Mouse (Mus musculus) lung, postnatal 36 days (tissue): ENCODE measurements around the gene Bmpr2.

Source experiments
- DNase-seq: peaks from one replicate; pipeline ENCODE4 v3.0.0; 2022; ENCODE audit warnings: mixed read lengths

Gene Bmpr2

DNA sequence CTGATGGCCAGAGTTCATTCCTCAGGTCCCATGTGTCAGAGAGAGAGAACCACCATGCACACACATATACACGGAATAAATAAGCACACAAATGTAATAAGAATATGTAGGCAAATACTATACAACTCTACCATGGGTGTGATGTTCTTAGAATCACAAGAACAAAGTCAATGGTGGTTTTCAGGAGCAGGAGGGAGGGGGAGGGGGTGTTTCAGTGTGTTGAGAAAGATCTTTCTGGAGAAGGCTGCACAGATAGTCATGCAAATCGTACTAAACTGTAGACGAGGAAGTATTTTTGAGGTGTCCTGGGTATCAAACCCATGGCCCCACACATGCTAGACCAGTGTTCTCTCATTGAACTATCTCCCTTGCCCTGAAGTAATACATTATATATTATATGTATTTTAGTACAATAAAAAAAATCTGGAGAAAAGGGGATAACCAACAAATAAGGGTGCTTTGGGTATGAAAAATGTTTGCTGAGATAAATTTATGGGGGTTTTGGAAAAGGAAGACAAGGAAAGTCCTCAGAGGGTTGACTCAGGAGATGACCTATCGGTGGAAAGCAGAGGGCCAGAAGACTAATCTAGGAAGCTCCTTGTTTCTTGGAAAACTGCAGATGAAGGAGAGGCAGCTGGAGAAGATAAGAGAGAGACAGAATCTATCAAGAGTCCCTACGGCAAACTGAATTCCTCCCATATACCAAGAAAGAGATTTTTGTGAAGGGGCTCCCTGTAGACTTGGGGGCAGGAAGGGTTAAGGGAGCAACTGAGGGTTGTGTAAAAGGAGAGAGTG lies 138.1 kb downstream of the Bmpr2 start:
- DNase-seq: no peak

DNA sequence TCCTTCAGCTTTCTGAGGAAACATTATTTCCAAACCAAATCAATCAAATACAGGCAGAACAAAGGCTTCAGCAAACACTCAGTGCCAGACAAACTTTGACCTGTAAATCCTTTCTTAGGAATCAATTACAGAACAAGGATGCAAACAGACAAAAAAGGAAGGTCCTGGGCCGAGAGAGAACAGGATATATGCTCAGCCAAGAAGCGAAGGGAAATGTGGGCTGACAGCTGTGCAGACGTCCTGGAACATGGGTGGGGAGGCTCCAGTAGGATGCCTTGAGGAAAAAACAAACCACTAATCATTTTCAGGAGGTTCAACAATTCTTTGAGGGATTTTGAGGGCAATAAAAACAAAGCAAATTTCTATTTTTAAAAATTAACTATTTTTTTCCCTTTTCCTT lies 139.4 kb downstream of the Bmpr2 start:
- peak; percentile 78 for DNase-seq

DNA sequence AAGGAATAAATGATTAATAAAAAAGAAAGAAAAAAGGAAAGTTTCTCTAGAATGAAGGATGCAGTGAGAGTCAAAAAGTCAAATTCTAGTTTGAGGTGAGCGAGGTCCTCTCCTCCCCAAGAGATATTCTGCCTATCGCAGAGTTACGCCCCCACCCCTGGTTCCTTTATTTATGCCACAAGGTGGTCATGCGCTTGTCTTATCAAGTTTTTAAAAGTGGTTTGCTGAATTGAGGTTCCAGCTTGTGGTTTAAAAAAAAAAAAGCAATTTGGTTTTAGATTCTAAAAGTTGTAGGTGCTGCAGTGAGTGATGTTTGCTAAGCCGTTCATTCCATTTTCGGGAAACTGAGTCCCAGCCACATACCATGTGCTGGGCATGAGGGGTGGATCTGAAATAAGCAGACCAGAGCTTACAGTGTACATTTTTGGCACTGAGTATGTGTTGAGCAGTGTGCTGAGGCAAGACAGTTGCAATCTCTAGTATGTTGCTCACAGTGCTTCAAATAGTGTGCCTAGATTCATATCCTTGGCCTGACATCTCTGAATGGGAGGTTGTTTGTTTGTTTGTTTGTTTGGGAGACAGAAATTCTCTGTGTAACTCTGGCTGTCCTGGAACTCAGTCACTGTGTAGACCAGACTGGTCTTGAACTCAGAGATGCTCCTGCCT lies 141.6 kb downstream of the Bmpr2 start:
- DNase-seq: no peak

DNA sequence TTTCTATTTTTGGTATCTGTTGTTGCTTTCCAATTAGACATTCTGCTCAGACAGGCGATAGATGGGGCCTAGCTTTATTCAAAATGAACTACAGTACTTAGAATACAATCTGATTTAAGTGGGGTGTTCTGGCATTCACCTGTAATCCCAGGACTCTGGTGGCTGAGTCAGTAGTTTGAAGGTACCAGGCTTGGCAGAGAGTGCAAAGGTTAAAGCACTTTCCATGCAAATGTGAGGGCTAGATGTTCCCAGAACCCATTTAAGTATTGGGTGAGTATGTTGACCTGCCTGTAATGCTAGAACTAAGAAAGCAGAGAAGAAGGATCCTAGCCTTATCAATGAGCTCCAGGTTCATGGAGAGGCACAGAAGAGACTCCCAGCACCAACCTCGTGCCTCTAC lies 142.7 kb downstream of the Bmpr2 start:
- DNase-seq: no peak

DNA sequence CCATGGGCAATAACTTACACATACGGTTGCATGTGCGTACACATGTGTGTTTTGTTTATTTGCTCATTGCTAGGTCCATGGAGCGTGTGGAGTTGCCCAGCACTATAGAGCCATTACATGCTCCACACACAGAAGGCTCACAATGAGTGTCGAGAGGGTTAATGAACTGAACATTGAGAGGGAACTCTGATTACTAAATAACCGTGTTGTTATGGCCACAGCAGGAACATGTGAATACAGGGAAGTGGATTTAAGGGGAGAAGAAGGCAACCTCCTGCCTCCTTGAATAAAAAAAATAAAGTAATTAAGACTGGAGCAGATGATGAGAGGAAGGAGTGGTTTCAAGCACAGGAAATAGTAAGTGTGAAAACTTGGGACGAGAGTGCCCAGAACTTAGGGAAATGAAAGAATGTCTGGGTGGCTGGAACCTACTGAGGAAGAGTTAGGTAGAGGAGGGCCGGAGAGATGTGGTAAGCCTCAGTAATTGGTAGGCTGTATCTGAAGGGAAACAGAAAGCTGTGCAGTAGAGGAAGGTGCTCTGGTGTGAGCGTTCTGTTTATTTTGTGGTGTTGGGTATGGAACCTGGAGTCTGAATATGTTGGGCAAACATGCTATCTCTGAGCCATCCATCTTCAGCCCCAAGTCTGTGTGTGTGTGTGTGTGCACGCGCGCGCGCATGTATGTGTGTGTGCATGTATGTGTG lies 143.8 kb downstream of the Bmpr2 start:
- no peak for DNase-seq

DNA sequence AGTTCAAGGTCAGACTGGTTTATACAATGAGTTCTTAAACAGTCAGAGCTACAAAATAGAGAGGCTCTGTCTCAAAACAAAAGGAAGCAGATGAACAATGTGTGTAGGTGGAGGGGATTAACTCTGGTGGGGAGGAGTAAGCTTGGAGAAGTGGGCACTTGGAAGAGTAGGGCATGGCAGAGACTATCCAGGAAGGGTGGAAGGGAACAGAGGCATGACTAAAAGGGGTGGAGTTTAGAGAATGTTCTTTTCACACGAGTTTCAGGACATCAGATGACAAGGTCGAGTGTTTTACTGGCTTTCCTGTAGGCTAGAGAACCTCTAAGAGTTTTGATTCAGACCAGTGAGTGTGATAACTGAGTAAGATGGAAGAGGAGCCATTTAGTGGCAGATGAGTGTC lies 144.5 kb downstream of the Bmpr2 start:
- DNase-seq: peak; percentile 38

DNA sequence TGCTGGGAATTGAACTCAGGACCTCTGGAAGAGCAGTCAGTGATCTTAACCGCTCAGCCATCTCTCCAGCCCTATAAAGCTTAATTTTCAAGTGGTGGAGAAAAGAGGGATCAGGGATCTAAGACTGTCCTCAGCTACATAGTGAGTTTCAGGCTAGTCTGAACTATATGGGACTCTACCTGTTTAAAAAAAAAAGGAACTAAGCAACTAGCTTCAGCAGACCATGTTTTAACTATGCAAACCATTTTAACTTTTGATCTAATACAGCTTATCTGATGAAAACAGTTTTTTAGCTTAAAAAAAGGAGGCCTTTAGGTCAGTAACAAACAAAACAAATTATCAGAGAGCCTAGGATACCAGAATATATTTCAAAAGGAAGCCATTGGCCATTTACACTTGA lies 147.7 kb downstream of the Bmpr2 start:
- DNase-seq: no peak

DNA sequence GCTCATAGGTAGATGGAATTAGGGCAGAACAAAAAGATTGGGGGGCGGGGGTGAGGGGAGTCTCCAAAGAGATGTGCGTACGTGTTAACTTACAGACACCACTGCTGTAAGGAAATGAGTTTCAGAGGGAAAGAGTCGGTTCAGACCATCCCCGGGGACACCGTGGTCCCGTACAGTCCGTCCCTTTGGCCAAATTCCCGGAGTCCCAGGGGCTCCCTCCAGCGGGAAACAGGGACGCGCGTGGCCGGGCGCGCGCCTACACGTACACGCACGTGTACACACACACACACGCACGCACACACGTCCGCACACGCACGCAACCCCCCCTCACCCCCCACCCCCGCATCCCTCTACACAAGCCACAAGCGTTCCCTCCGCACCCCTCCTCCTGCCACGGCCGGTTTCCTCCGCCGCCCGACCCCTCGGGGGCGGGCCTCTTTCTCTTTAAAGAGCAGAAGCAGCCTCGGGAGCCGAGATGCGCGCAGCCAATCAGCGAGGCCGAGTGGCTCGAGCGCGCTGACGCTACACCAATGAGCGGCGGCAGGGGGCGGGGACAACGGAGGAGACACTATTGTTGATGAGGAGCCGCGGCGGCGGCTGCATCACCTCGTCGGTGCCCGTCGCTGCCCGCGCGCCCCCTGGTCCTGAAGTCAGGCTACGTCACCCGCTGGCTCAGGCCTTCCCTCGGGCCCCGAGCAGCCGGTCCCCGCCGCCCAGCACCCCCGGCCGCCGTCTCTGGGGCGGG lies 149.4 kb downstream of the Bmpr2 start, which contains the start of gene Fam117b:
Gene Fam117b (plus strand): TSS at position 594 of the 745 bp plus-strand sequence.
- peak; percentile 99 for DNase-seq

DNA sequence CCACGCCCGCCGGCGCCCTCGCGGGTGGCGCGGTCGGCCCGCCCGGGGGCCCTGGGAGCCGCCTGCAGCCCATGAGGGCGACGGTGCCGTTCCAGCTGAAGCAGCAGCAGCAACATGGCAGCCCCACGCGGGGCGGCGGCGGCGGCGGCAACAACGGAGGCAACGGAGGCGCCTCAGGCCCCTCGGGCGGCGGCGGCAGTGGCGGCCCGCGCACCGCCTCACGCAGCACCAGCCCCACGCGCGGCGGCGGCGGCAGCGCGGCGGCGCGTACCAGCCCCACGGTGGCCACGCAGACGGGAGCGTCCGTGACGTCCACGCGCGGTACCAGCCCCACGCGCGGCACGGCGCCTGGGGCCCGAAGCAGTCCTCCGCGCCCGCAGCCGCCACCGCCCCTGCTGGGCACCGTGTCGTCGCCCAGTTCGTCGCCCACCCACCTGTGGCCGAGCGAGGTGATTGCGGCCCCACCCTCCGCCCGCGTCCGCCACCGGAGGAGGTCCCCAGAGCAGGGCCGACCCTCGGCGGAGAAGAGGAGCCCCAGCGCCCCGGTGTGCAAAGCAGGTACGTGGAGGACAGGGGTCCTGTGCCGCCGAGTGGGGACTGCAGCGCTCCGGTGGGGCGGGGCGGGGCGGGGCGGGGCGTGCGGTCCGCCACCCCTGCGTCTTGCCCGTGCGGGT lies 150.1 kb downstream of the Bmpr2 start:
- no peak for DNase-seq

DNA sequence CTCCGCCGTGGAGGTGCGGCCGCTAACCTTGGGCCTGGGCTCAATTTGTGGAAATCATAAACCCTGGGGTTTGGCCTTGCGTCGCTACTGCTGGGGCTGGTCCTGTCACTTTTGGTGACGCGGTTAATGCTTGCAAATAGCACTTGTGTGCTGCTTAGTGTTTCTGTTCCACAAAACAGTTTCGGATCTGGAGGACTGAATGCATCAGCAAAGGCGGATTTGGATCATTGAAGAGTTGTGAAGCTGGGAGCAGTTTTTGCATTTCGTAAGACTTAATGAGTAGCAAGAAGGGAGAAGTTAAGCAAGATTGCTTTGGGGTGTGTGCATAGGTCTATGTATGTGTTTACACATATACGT lies 150.6 kb downstream of the Bmpr2 start:
- DNase-seq: peak; percentile 66

DNA sequence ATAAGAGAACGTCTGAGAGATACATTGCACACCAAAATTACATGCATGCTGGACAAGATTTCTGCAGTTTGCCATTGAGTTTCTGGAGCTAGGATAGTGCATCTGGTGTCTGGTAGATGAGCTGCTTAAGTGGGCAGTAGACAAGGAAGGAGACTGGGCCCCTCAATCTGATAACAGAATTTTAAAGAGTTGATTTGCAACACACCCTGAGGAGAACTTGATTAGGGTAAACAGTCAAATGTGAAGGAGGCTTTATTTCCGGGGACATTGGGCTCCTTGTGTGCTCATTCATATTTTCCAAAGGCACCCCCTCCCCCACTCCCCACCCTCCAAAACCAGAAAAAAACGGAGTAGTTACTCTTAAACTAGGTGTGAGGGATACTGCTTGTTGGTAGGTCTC lies 151.6 kb downstream of the Bmpr2 start:
- DNase-seq: no peak

DNA sequence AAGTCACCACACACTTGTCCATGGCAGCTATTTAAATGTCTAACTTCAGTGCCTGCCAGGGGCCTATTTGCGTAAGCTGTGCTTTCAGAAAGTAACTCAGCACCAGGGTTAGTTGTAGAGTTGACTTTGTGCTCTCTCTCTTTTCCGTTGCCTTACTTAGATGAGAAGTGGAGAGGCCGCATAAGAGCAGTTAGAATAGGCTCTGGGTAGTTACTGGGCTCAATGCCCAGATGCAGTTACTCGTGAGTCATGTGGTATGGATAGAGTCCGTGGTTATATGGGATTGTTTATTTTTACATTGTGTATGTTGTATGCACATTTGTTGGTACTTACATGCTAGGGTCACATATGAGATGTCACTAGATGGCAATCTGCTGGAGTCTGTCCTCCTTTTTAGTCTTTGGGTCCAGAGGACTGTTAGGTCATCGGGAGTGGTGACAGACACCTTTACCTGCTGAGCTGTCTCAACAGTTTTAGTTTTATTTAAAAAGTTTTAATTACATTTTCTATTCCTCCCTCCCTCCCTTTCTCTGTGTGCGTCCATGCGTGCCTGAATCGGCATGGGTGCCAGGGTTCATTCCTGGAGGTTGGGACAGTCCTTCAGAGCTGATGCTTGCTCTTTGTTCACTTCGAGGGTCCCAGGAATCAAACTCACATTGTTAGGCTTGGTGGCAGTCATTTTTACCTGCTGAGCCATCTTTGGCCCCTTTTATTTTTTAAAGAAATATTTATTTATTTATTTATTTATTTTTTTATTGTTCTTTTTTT lies 152.8 kb downstream of the Bmpr2 start:
- DNase-seq: peak; percentile 78

DNA sequence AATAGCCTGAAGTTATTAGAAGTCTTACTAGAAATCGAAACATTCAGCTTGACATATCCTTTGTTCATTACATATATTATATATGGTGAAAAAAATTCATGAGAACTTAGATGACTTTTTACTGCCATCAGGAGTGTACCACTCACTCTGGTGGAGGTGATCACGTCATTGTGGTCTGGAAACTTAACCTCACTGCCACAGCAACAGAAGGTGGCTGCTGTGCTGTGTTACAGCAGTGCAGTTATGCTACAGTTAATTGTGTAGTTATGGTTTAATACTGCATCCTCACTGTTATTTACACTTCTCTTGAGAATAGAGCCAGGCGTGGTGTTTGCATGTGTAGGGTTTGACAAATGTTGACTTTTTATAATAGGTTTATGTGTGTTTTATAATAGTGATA lies 154.2 kb downstream of the Bmpr2 start:
- DNase-seq: no peak

DNA sequence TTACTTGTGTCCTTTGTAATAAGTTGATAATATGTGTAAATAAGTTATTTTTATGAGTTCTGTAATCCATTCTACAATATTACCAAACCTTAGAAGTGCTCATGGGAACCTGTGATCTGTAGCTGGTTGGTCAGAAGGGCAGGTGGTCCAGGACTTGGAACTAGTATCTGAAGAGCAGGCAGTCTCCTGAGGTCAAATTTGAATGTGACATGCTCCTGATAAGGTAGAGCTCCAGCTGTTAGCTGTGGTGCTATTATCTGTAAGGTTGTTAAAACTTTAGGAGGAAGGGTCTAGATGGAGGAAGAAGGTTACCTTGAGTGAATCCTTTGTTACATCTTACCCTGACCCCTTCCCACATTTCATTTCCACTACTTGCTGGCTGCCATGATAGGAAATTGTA lies 154.9 kb downstream of the Bmpr2 start:
- no peak for DNase-seq

DNA sequence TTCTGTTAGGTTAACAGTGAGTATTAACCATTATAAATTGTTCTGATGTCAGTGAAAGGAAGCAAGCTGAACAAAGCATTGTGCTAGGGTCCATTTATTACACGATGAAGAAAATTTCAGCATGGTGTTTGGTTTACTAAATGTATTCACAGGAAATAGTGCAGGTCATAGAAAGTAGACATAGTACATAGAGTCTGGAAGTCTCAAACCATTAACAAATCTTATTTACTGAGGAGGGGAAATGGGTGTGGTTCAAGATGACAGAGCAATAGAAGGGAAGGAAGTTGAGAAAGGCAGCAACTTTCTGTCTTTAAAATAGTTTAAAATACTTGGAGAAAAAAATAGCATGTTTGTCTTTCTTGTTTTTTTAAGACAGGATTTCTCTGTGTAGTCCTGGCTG lies 160.0 kb downstream of the Bmpr2 start:
- no peak for DNase-seq

DNA sequence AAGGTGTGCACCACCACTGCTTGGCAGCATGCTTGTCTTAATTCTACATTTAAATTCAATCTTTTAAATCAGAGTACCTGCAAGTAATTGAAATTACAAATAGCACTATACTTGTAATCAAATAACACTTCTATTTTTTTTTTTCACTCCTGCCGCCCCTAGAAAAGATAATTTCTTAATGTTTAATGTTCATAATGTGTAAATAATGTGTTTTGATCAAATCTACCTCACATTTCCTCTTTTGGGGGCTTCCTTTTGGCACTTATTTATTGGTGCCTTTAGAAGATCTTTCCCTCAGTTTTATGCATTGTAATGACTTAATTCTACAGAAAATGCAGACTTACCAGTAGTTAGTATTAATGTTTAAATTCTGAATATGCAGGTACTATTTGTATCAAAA lies 160.5 kb downstream of the Bmpr2 start:
- DNase-seq: no peak

DNA sequence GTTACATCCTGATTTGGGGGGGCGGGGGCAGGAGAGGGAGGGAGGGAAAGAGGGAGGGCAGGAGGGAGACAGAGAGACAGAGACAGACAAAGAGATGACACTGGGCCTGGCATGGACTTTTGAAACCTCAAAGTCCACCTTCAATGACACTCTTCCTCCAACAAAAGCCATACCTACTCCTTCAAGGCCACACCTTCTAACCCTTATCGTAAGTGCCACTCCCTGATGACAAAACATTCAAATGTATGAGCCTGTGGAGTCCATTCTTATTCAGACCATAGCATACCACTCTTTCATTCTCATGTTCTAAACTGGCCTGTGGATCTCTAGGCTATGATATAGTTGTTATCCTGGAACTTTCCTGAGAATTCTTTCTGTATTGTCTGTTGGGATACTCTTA lies 161.2 kb downstream of the Bmpr2 start:
- no peak for DNase-seq

DNA sequence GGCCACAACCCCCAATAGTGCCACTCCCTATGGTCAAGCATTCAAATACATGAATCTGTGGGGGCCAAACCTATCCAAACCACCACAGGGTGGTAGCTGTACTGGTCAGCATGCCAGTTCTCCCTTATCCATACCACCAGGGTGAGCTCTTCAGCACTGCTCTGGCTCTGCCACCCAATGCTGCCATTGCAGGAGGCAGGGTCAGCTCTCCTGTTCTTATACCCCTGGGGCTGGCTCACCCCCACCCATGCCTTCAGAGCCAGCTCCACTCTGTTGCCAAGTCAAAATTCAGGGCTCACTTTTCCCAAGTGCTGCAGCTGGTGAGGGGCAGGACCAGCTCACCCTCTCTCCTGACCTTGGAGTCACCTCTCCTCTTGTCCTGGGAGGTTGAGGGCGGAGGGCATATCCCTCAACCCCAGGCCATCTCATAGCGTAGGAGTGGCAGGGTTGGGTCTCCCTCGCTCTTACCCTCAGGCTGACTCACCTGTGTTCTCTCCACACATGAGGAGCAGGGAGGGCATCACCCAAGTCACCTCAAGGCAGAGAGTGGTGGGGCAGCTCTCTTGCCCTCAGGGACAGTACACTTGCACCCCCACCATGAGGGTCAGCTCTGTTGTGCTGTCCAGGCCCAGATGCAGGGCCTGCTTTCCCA lies 162.9 kb downstream of the Bmpr2 start:
- no peak for DNase-seq

DNA sequence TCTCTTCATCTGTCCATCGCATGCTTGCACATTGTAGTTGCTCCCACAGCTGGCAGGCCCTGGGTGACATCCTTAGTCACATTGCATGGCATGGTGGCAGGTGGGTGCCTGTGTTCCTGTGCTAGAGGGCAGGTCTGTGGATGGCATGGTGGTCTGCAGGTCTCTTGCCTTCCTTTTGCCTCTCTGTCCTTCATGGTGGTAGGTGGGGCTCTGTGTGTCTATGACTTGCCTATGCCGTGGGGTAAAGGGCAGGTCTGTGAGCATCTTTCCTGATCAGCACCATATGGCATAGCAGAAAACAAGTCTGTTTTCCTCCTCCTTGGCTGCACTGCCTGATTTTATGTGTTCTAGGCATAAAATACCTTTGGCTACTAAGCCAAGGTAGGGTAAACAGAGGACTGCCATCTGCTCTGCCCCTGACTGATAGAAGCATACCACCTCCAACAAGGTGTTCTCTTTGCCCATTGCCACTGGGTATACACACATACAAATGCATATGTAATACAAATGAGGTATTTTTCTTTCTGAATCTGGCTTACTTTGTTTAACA lies 164.0 kb downstream of the Bmpr2 start:
- DNase-seq: no peak
